Mouse (Mus musculus): ENCODE results near the gene Gm4631. TPM values are rescaled to one million over a fixed set of nuclear protein-coding genes. Genes with fewer than 3 reads are reported as not detected.

Gm4631 gene
- 0.79 and 2.8 TPM in 2 replicates for polyA plus RNA-seq (2012; rRNA removed; ENCODE audit: low replicate concordance)

GRCm38 (mm10) chr2:175338097-175338496 lies at the start of gene Gm4631:
Gene Gm4631 (minus strand): TSS chr2:175338197.

GRCm38 (mm10) chr2:175372136-175372535 lies 34.1 kb upstream of the Gm4631 start, which contains the start of gene Zfp968:
Gene Zfp968 (plus strand): TSS chr2:175372436.

GRCm38 (mm10) chr2:175274825-175275224 lies 63.2 kb downstream of the Gm4631 start, which contains the start of gene Gm14440:
Gene Gm14440 (plus strand): TSS chr2:175275125.

Other genes with a start within 250 kb of the Gm4631 start
- 0.30 and 1.6 TPM in 2 replicates for gene Gm14399, start 196.2 kb downstream of the Gm4631 start, polyA plus RNA-seq (2012; rRNA removed; ENCODE audit: low replicate concordance)
- 0.33 TPM in 1 of 2 replicates, not detected in the other for gene Gm14443, start 162.3 kb downstream of the Gm4631 start, polyA plus RNA-seq (2012; rRNA removed; ENCODE audit: low replicate concordance)
- gene Gm14391, start 131.3 kb downstream of the Gm4631 start, polyA plus RNA-seq (2012; rRNA removed; ENCODE audit: low replicate concordance): 1.5 and 11.7 TPM in 2 replicates
- not detected in 2 replicates for gene Gm14440, start 63.1 kb downstream of the Gm4631 start, polyA plus RNA-seq (2012; rRNA removed; ENCODE audit: low replicate concordance)
- gene Zfp968, start 34.2 kb upstream of the Gm4631 start, polyA plus RNA-seq (2012; rRNA removed; ENCODE audit: low replicate concordance): 0.48 and 0.98 TPM in 2 replicates
- gene Gm4724, start 97.6 kb upstream of the Gm4631 start, polyA plus RNA-seq (2012; rRNA removed; ENCODE audit: low replicate concordance): 3.7 and 9.8 TPM in 2 replicates
- 1.1 TPM in 1 of 2 replicates, not detected in the other for gene Zfp965, start 131.8 kb upstream of the Gm4631 start, polyA plus RNA-seq (2012; rRNA removed; ENCODE audit: low replicate concordance)

Data from mammary gland, adult 2 months (tissue).